In genomic region chr17:5400435-5401090, GRCm38 (mm10) we compare ENCODE assay signal across 28 mouse cellular contexts. TPM values are rescaled to one million over a fixed set of nuclear protein-coding genes. Genes with fewer than 3 reads are reported as not detected.
DNase-seq lines count a peak whose midpoint lies in the region; TF ChIP-seq lines count a peak whose summit lies in the region.
"Had no signal": no experiment of that assay in that cellular context is flagged by ENCODE, and none has a peak within 500 bp of the region (broad histone marks: within the 10 kb centered on the region; RNA-seq: fewer than 3 reads in every experiment).

No protein-coding gene starts in this region.

- TF ChIP-seq CTCF in olfactory bulb, adult 2 months (IDR thresholded peaks at IDR 0.05; ENCODE audit: insufficient read depth, low read depth, low read length), result no peak

- peaks cover 34% of the 10 kb centered on the region for H3K4me1 ChIP-seq in olfactory bulb, adult 2 months (ENCODE audit: control insufficient read depth, insufficient read depth, low read length)

- no peak overlapping the region for H3K4me3 ChIP-seq in olfactory bulb, adult 2 months (ENCODE audit: insufficient read depth, low read depth, low read length)
- H3K4me3 ChIP-seq: forebrain, embryonic 10.5 days; heart, embryonic 13.5 days; midbrain, embryonic 10.5 days; neural tube, embryonic 15.5 days had no signal

- no peak for TF ChIP-seq POLR2A in olfactory bulb, adult 2 months (IDR thresholded peaks at IDR 0.05; ENCODE audit: insufficient read depth, low read depth, low read length)

- peak; percentile 71 to 77 for DNase-seq in frontal cortex, adult 2 months (ENCODE audit: extremely low spot score in 1 of 2, low spot score in 1 of 2)
- no peak for DNase-seq in frontal cortex, postnatal 10 days (ENCODE audit: low spot score in 2 of 2)
- DNase-seq in right cerebral cortex, adult 18-20 months, result peak; percentile 58
- no peak for DNase-seq in right cerebral cortex, postnatal 25 days
- DNase-seq in brain, adult 2 months (ENCODE audit: low read depth, low spot score), result peak; percentile 82
- DNase-seq in urinary bladder, postnatal 4 days (ENCODE audit: low spot score in 2 of 2), result no peak
- DNase-seq: adrenal gland, postnatal 36 days; cerebellum, adult 11 months; cerebellum, adult 9-11 months; gastrocnemius, postnatal 25 days; heart, adult 18-20 months; heart, postnatal 14 days; layer of hippocampus, adult 9-11 months; lung, postnatal 4 days had no signal

- WGBS in olfactory bulb, adult 2 months, result 44% methylated on average over 14 of the region's 14 CpGs

- H3K27ac ChIP-seq in olfactory bulb, adult 2 months (ENCODE audit: insufficient read depth, low read depth, low read length), result peak overlapping the region; percentile 67; the same call in 1 of the 2 replicates
- H3K27ac ChIP-seq: forebrain, embryonic 10.5 days; heart, embryonic 13.5 days; hindbrain, postnatal 0 days; midbrain, embryonic 10.5 days; neural tube, embryonic 15.5 days had no signal

RNA-seq across cellular contexts. Expression of gene Ldhal6b, which starts 18.0 kb away (rescaled TPM):
- polyA plus RNA-seq in frontal cortex, adult 2 months (2012; rRNA removed), result 1.2 and 1.4 TPM in 2 replicates
- not detected in 2 replicates for polyA plus RNA-seq in olfactory bulb, adult 2 months (2012; ENCODE audit: insufficient read depth, insufficient read length, low replicate concordance, missing spikeins)
- polyA plus RNA-seq: embryonic facial prominence, embryonic 11.5 days; forebrain, embryonic 10.5 days; heart, embryonic 13.5 days; hindbrain, embryonic 11.5 days; hindbrain, postnatal 0 days; intestine, embryonic 16.5 days; kidney, embryonic 16.5 days; large intestine, adult 2 months; liver, embryonic 16.5 days; lung, embryonic 16.5 days; midbrain, embryonic 10.5 days; neural tube, embryonic 15.5 days; stomach, embryonic 16.5 days had no signal

RNA-seq across cellular contexts. Expression of gene Tmem242, which starts 39.5 kb away (rescaled TPM):
- 40.9 and 41.2 TPM in 2 replicates for polyA plus RNA-seq in frontal cortex, adult 2 months (2012; rRNA removed)
- polyA plus RNA-seq in olfactory bulb, adult 2 months (2012; ENCODE audit: insufficient read depth, insufficient read length, low replicate concordance, missing spikeins), result not detected in 2 replicates

Comparison
In these comparisons a context has a peak if more than half of its experiments do, and no peak if none do; other contexts are left out.
1. DNase-seq: peak in frontal cortex, adult 2 months (2 of 2), right cerebral cortex, adult 18-20 months (single experiment) and brain, adult 2 months (single experiment); none in frontal cortex, postnatal 10 days (0 of 2), right cerebral cortex, postnatal 25 days (single experiment) and urinary bladder, postnatal 4 days (0 of 2).